Mouse (Mus musculus) lung, adult 2 months (tissue): Measurements from ENCODE around the gene Aqr. TPM values are rescaled to one million over a fixed set of nuclear protein-coding genes. Genes with fewer than 3 reads are reported as not detected.

ENCODE experiments used
- DNase-seq: peaks from one replicate; pipeline ENCODE4 v3.0.0; 2022
- H3K4me1 ChIP-seq: fragments of 200-500 bp; 2 replicates; pipeline ENCODE4 v1.6.1; 2011; ENCODE audit warnings: low read length; ENCODE audit not compliant: control insufficient read depth, insufficient read depth
- H3K4me3 ChIP-seq: fragments of 200-500 bp; replicated peaks from 2 replicates; pipeline ENCODE3; 2011; ENCODE audit warnings: low read depth, mild to moderate bottlenecking, control low read depth, low read length; ENCODE audit errors: extremely low read depth
- CTCF ChIP-seq: fragments of 200-500 bp; IDR thresholded peaks from 2 replicates; pipeline ENCODE4 v1.5.1; 2011; ENCODE audit warnings: mild to moderate bottlenecking, low read length, control low read depth; ENCODE audit not compliant: insufficient read depth
- POLR2A ChIP-seq: fragments of 200-500 bp; IDR thresholded peaks from 2 replicates; pipeline ENCODE4 v1.6.1; 2011; ENCODE audit warnings: low read depth, mild to moderate bottlenecking, control low read depth, low read length, borderline replicate concordance; ENCODE audit errors: extremely low read depth
- WGBS: fragments of 180-500 bp; shearing (Covaris S2); methylation state at CpG from one replicate; pipeline ENCODE4 v1.1.7; 2018; 5-methylcytosine and 5-hydroxymethylcytosine counted together
- polyA plus RNA-seq: library from polyadenylated mRNA; depleted of rRNA; stranded (reverse); fragments of >200 nt; gene quantifications from 2 replicates; pipeline ENCODE4 v1.2.3, GENCODE M21; 2012

The Aqr gene
- polyA plus RNA-seq, 1 experiment = 18.4 TPM

DNA sequence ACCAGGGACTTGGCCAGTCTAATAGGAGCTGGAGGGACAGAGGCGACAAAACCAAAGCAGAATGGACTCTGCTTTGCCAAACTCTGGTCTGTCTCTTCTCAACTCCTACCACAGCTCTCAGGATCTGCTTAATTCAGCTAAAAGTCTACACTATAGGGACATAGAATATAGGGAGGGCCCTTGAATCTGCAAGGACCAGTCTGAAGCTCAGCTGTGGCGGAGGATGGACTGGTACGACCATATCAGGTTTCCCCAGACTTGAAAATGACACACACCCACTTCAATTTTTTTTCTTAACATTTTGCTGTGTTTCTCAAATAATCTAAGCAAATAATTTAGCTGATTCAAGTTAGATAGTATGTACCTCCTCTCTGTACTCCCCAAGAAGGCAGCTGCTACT lies 69.6 kb downstream of the Aqr start:
- 91% methylated on average over 3 of the region's 3 CpGs for WGBS
- DNase-seq = no peak
- Histone ChIP-seq H3K4me1 (no peaks in the 10 kb centered on the region), H3K4me3 (no peak overlapping the region)
- TF ChIP-seq POLR2A (no peak), CTCF (no peak)

DNA sequence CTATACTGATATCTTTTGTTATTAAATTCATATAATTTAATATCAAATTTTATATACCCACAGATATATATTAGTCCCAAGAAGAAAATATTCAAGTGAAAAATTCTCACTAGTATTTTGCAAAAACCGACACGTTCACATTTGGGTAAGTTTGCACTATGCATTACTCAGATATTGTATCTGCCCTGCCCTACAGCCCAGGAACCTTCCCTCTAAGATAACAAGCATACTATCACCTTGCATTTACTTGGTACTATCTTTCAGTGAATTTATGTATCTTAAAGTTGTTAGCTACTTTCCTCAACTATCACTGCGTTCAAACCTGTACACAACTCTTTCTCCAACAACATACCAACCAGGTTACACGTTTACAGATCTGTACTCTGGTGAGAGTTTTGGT lies 71.3 kb downstream of the Aqr start:
- H3K4me1 ChIP-seq = no peaks in the 10 kb centered on the region
- H3K4me3 ChIP-seq = no peak overlapping the region
- DNase-seq = no peak
- TF ChIP-seq CTCF (no peak), POLR2A (no peak)
- 90% methylated on average over 4 of the region's 4 CpGs for WGBS

GRCm38 (mm10) chr2:114107288-114108278 lies 79.2 kb downstream of the Aqr start:
- DNase-seq = no peak

GRCm38 (mm10) chr2:114106383-114106782 lies 80.4 kb downstream of the Aqr start:
- Histone ChIP-seq H3K4me3 (no peak overlapping the region), H3K4me1 (no peaks in the 10 kb centered on the region)
- DNase-seq = no peak
- WGBS = 62% methylated on average over 8 of the region's 8 CpGs
- TF ChIP-seq CTCF (no peak), POLR2A (no peak)

More at GRCm38 (mm10) chr2:114107288-114108278, 79.2 kb downstream of the Aqr start:
- no peaks in the 10 kb centered on the region for H3K4me1 ChIP-seq
- WGBS = 84% methylated on average over 23 of the region's 23 CpGs
- no peak overlapping the region for H3K4me3 ChIP-seq
- TF ChIP-seq CTCF (no peak), POLR2A (no peak)

- no peak for DNase-seq
- TF ChIP-seq POLR2A (no peak), CTCF (no peak)
- Histone ChIP-seq H3K4me3 (no peak overlapping the region), H3K4me1 (no peaks in the 10 kb centered on the region)
- 53% methylated on average over 3 of the region's 3 CpGs for WGBS
Measured at GRCm38 (mm10) chr2:114102471-114102870, 84.4 kb downstream of the Aqr start.

- WGBS = 93% methylated on average over 9 of the region's 9 CpGs
- H3K4me3 ChIP-seq = no peak overlapping the region
- DNase-seq = no peak
- TF ChIP-seq POLR2A (no peak), CTCF (no peak)
- no peaks in the 10 kb centered on the region for H3K4me1 ChIP-seq
Measured at GRCm38 (mm10) chr2:114100834-114101233, 86.0 kb downstream of the Aqr start.

- WGBS = 91% methylated on average over 3 of the region's 3 CpGs
- DNase-seq = no peak
- no peak for TF ChIP-seq CTCF
- no peak for TF ChIP-seq POLR2A
Measured at GRCm38 (mm10) chr2:114099816-114100215, 87.0 kb downstream of the Aqr start.

GRCm38 (mm10) chr2:114099109-114099508 lies 87.7 kb downstream of the Aqr start:
- 87% methylated on average over 5 of the region's 5 CpGs for WGBS

More at GRCm38 (mm10) chr2:114099816-114100215, 87.0 kb downstream of the Aqr start:
- no peaks in the 10 kb centered on the region for H3K4me1 ChIP-seq
- no peak overlapping the region for H3K4me3 ChIP-seq

DNA sequence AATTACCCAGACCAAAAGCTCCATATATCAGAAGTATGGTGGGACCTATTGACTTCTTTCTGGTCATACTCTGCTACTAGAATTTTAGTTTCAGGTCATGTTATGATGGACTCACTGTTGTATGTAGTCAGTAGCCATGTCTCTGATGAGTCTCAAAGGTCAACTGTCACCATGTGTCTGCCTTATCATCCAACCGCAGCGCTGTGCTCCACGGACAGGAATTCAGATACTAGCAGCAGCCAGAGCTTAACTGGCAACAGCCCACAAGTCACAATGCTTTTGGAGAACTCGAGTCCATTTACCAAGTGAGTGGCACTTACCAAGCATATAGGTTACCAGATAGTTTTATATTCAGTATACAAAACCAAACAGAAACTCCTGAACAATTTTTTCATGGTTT lies 89.2 kb downstream of the Aqr start:
- WGBS = 87% methylated on average over 4 of the region's 4 CpGs
- no peak for DNase-seq

More at GRCm38 (mm10) chr2:114099109-114099508, 87.7 kb downstream of the Aqr start:
- Histone ChIP-seq H3K4me3 (no peak overlapping the region), H3K4me1 (no peaks in the 10 kb centered on the region)
- no peak for TF ChIP-seq POLR2A
- DNase-seq = no peak

DNA sequence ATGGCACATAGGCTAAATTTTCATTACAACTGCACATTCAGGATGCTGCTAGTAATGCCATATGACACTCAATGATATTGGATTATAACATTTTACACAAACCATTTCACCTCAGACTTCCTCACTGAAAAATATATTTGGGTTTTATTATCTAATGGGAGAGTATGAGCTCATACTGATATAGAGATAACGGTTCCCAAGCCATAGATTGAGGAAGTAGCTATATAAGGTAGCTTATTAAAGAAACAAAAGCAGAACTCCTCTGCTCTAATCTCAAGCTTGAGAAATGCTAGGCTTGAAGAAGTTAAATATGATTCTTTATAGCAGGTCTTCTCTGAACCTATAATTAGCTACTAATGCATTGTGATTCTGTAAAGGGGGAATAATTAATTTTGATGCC lies 90.3 kb downstream of the Aqr start:
- 85% methylated on average over 1 of the region's 1 CpGs for WGBS
- no peaks in the 10 kb centered on the region for H3K4me1 ChIP-seq
- H3K4me3 ChIP-seq = no peak overlapping the region
- TF ChIP-seq CTCF (no peak), POLR2A (no peak)
- DNase-seq = no peak

More for the DNA sequence above, 89.2 kb downstream of the Aqr start:
- H3K4me3 ChIP-seq = no peak overlapping the region
- TF ChIP-seq CTCF (no peak), POLR2A (no peak)
- H3K4me1 ChIP-seq = no peaks in the 10 kb centered on the region

DNA sequence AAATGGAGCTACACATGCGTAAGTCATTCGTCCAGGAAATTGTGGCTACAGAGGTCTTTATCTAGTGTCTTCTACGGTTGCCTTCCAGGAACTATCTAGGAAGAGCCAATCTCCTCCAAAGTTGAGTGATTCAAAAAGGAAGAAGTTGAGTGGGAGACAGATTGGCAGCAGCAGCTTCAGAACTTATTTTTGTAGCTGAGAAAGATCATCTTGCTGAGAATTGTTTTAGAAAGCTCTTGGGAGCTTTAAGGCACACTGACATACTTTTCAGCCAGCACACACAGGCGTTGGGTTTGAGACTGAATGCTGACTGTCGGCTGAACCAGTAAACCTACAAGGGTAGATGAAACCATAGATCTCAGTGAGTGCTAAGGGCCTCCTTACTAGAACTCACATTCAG lies 91.5 kb downstream of the Aqr start:
- no peak for TF ChIP-seq POLR2A
- no peak for TF ChIP-seq CTCF
- DNase-seq = no peak
- 77% methylated on average over 5 of the region's 5 CpGs for WGBS
- no peak overlapping the region for H3K4me3 ChIP-seq
- H3K4me1 ChIP-seq = no peaks in the 10 kb centered on the region
